Mouse (Mus musculus) heart, postnatal 10 days (tissue): ENCODE data around the gene Gm20458. TPM values are rescaled to one million over a fixed set of nuclear protein-coding genes. Genes with fewer than 3 reads are reported as not detected.

ENCODE experiments used
- DNase-seq, 2 experiments: peaks; one replicate each; pipeline ENCODE4 v3.0.0; 2021
- intact Hi-C: fragments of 180-260 bp; cut with DNase I; formaldehyde crosslinking; loops from one replicate; pipeline ENCODE4 v1.15.1; 2025
- total RNA-seq, 2 experiments: library from RNA; stranded (reverse); gene quantifications; 2 replicates each; pipeline ENCODE4 v1.2.3; 2021

Gene Gm20458
- total RNA-seq, 2 experiments from 2014 or later, result 5.5 to 7.4 TPM

DNA sequence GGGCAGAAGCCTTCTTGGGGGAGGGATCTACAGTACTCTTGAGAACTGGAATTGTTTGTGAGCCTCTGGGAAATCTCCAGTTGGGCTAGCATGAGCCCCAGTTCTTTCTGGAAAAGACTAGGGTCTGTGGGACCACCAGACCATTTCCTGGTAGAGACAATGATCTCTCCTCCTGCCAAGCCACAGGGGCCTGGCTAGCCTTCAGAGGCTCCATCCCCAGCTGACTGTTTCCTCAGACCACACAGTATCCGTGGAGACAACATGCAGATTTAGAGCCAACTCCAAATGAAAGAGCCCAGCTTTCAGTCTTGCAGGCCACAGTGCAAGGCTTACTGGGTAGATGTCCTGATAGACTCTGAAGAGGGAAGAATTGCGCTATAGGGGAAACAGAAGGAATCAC lies 33.4 kb downstream of the Gm20458 start:
- intact Hi-C loops, result no loop called here
- no peak for DNase-seq

DNA sequence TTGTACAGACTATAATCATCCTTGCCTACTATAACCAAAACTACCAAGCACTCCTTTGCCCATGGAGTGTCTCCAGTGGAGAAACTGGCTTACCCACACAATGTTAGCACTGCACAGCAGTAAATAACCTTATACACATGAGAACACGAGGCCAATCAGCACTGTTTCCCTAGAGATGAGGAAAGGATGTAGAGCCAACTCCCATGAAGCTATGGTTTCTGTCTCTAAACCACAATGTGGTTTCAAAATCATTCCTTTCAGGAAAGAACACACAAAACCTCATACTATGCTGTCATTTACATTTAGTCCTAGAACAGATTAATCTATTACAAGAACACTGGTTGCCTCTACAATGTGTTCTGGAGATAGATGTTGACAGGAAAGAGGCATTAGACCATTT lies 35.6 kb downstream of the Gm20458 start:
- intact Hi-C loops, result loop anchor here (5.0 kb wide), 1 partner anchor 34 kb away; the partner anchor contains the start of gene Gm20458
- DNase-seq, result no peak

DNA sequence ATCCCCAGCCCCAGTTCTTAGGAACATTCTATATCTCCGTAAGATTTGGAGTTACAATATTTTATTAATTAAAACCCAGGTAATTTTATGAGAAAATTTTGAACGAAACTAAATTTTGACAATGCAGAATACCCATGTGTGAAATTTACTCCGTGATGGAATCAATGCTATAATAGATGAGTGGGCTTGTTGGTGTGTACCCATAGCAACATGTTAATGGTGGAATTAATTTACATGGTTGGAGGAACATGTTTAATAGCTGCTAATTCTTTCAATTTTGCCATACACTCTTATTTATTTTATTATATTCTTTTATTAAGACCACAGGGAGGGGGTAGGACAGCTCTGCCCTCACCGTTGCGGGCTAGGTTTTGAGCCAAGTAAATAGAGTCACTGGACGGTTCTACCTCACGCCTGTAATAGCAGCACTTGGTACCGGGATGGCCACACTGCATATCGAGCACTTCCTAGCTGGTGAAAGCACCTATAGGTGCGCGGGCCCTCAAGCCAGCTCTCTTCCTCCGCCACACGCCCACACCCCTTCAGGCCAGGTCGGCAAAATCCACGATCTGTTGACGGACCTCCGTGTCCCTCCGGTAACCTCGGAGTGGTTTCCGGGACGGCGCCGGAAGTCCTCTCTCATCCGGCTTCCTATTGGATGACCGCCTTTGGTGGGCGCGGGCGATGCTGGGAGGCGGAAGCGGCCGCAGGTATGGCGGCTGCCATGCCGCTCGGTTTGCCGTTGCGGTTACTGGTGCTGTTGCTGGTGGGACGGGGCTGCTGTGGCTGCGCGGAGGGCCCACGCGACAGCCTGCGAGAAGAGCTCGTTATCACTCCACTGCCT lies 36.3 kb downstream of the Gm20458 start, which contains the start of gene Pigt:
Pigt (plus strand) TSS at position 674 of the 844 bp plus-strand sequence.
- DNase-seq, result peak; percentile 92 to 93
- intact Hi-C loops, result loop anchor here (5.0 kb wide), 1 partner anchor 35 kb away; the partner anchor contains the start of gene Gm20458

DNA sequence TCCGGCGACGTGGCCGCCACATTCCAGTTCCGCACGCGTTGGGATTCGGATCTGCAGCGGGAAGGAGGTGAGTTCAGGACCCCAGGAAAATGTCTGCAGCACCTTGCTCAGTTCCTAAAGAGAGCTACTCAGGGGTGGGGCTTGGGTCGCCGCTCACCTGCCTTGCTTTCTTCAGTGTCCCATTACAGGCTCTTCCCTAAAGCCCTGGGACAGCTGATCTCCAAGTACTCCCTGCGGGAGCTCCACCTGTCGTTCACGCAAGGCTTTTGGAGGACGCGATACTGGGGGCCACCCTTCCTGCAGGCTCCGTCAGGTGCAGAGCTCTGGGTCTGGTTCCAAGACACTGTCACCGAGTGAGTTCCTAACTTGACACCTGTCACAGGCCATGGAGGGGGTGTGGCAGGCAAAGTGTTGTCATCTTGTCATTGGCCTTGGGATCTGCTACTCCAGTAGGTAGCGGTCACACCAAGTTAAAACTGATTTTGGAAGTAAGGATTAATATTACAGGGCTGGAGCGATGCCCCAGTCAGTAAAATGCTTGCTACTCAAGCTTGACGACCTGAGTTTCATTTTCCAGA lies 37.0 kb downstream of the Gm20458 start:
- no peak for DNase-seq
- intact Hi-C loops, result loop anchor here (5.0 kb wide), 1 partner anchor 35 kb away; the partner anchor contains the start of gene Gm20458

- intact Hi-C loops, result loop anchor here (5.0 kb wide), 1 partner anchor 37 kb away; the partner anchor contains the start of gene Gm20458
- DNase-seq, result no peak
Measured at GRCm38 (mm10) chr2:164499317-164499716, 38.5 kb downstream of the Gm20458 start.

GRCm38 (mm10) chr2:164500511-164500910 lies 39.7 kb downstream of the Gm20458 start:
- DNase-seq, result no peak
- intact Hi-C loops, result no loop called here

- intact Hi-C loops, result no loop called here
- no peak for DNase-seq
Measured at GRCm38 (mm10) chr2:164504919-164505318, 44.2 kb downstream of the Gm20458 start.

DNA sequence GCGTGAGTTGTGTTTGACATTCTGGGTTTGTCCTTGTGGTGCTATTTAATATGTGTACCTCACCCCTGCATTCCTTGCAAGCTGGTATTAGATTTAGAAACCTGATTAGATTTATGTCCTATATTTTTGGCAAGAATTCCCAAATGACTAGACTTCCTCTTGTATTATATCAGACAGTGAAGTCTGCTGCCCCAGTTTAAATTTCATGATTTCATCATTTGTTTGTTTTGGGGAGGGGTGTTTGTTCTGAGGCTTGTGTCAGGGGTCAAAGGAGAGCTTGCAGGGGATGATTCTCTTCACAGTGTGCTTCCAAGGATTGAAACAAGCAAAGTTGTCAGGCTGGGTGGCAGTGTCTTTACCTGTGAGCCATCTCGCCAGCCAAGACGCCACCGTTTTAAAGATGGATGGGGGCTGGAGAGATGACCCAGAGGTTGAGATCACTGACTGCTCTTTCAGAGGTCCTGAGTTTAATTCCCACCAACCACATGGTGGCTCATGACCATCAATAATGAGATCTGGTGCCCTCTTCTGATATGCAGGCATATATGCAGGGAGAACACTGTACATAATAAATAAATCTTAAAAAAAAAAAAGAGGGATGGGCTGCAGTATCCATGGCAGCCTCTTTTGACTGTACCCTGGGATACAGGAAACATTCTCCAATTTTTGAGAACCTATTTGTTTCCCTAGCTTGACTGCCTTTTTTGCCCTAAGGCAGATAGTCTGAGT lies 45.0 kb downstream of the Gm20458 start:
- intact Hi-C loops, result no loop called here
- DNase-seq, result no peak

DNA sequence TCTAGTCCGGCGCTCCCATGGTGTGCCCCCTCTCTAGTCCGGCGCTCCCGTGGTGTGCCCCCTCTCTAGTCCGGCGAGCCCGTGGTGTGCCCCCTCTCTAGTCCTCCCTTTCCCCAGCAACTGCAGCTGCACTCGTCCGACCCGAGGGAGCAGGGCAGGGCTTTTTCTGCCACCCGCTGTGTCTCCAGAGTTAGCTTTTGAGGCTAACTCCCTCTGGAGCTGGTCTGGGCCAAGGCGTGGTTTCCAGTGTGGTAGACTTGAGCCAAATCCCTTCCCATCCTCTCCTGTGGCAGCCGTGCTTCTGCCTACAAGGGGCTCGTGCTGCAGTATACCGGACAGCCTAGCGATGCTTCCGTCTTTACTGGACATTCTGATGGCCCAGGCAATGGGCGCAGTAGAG lies 47.0 kb downstream of the Gm20458 start:
- DNase-seq, result no peak
- intact Hi-C loops, result no loop called here

GRCm38 (mm10) chr2:164510621-164511190 lies 49.9 kb downstream of the Gm20458 start:
- intact Hi-C loops, result no loop called here
- no peak for DNase-seq

DNA sequence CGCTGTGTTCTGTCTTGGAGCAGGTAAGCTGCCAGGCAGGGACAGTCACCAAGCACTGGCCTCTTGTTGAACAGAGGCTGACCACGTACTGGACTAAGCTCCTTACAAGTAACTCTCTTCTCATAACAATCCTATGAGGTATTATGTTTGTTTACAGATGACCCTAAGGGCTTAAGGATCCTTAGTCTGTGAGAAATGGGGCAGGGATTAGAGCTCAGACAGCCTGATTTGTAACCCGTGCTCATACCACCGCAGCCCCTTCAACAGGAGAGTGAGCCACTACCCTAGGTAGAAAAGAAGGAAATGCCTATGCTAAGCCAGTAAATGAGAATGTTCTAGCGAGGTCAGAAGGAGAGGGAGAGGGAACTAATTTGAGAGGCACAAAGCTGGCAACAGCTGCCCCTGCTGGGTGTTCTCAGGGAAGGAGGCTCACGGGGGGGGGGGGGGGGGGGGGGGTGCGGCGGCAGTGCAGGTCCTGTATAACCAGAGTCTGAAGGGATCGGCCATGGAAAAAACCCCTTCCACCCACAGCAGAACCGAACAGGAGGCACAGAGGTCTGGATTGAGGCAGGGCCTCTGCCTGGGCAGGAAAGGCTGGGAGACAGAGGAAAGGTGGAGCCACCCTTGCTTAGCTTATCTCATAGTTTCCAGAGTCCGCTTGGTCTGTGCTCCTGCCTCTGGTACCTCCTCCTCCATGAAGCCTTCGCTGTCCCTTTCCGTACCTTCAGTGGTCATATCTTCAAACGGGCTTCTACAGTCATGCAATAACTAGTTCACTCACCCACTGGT lies 51.5 kb downstream of the Gm20458 start:
- intact Hi-C loops, result no loop called here
- DNase-seq, result no peak

DNA sequence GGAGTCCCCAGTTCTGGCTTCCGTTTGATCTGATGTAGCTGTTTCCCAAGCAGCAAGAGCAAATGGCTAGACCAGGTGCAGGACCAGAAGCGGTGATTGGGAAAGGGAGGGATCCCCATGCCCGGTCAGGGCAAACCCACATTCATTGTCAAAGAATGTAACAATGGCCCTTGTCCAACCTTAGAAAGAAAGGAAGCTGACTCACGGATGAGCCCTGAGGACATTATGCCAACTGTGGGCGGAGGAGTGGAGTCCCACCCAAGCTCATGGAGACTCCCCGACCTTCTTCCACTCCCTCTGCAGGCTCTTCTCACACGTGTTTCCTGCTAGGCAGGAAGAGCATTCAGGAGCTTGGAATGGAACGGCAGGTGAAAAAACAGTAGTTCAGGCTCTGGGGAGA lies 52.6 kb downstream of the Gm20458 start:
- intact Hi-C loops, result no loop called here
- DNase-seq, result peak; percentile 57 to 64

DNA sequence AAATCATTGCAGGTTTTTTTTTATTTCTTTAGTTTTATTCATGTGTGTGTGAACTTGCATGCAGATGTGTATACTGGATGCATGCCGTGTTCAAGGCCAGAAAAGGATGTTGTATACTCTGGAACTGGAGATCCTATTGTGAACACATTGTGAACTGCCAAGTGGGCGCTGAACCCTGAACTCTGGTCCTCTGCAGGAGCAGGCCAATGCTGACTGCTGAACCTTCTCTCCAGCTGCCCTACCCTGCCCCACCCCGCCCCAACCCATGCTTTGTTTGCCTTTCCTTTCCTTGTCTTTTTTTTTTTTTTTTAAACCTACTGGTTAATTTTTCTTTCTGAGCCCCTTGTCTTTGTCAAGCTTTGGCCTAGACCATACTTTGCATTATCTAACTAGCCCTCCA lies 54.1 kb downstream of the Gm20458 start:
- intact Hi-C loops, result no loop called here
- no peak for DNase-seq

GRCm38 (mm10) chr2:164515897-164516296 lies 55.1 kb downstream of the Gm20458 start:
- DNase-seq, result no peak
- intact Hi-C loops, result no loop called here

GRCm38 (mm10) chr2:164516592-164516991 lies 55.8 kb downstream of the Gm20458 start:
- DNase-seq, result no peak
- intact Hi-C loops, result no loop called here

DNA sequence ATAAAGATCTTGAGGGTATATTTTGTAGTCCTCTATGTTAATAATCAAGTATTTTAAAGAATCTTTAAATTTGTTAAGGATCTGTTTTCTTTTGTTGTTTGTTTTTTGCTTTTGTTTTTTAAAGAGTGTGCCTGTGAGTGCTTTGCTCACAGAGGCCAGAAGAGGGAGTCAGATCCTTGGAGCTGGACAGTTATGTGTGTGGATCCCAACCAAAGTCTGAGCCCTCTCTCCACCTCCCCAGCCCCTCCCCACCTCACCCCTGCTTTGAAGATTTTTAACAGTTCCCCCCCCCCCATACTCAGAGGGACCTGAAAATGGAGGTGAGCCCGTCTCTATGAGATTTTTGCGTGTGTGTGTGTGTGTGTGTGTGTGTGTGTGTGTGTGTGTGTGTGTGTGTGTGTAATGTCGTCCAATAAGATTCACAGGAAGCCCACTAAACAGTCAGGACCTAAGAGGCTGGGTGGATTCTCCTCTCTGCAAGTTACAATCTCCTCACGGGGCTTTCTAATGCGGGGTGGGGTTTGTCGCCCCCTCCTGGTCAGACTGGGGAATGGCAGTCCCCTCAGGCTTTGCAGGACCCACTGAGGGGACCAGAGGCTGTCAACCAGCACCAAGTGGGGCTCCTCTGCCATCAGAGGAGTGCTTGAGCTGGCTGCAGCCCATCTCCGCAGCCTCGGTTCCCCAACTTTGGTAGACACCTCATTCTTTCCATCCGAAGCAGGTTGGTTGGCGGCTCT lies 56.9 kb downstream of the Gm20458 start:
- peak; percentile 64 to 70 for DNase-seq
- intact Hi-C loops, result loop anchor here (2.0 kb wide), 1 partner anchor 47 kb away; no protein-coding TSS in a partner anchor

- no peak for DNase-seq
- intact Hi-C loops, result loop anchor here (2.0 kb wide), 1 partner anchor 48 kb away; no protein-coding TSS in a partner anchor
Measured at GRCm38 (mm10) chr2:164518266-164519170, 57.8 kb downstream of the Gm20458 start.

GRCm38 (mm10) chr2:164519171-164519526 lies 58.4 kb downstream of the Gm20458 start:
- intact Hi-C loops, result loop anchor here (2.0 kb wide), 1 partner anchor 48 kb away; no protein-coding TSS in a partner anchor
- no peak for DNase-seq
